Mouse (Mus musculus): ENCODE results near the gene Ldlrad3.

Gene Ldlrad3

GRCm38 (mm10) chr2:101966017-101966416 is 220.2 kb downstream of the Ldlrad3 start:
- DNase-seq (ENCODE audit: low read depth, low spot score) = no peak

GRCm38 (mm10) chr2:101965515-101965914 is 220.7 kb downstream of the Ldlrad3 start:
- no peak for DNase-seq (ENCODE audit: low read depth, low spot score)

- no peak for DNase-seq (ENCODE audit: low read depth, low spot score)
These were observed 222.8 kb downstream of the Ldlrad3 start for GRCm38 (mm10) chr2:101963367-101963766.

- DNase-seq (ENCODE audit: low read depth, low spot score) = no peak
These were observed 223.8 kb downstream of the Ldlrad3 start for GRCm38 (mm10) chr2:101962349-101962748.

GRCm38 (mm10) chr2:101961391-101961790 is 224.8 kb downstream of the Ldlrad3 start:
- no peak for DNase-seq (ENCODE audit: low read depth, low spot score)

GRCm38 (mm10) chr2:101960658-101961057 is 225.5 kb downstream of the Ldlrad3 start:
- DNase-seq (ENCODE audit: low read depth, low spot score) = no peak

GRCm38 (mm10) chr2:101956125-101956524 is 230.1 kb downstream of the Ldlrad3 start:
- no peak for DNase-seq (ENCODE audit: low read depth, low spot score)

DNA sequence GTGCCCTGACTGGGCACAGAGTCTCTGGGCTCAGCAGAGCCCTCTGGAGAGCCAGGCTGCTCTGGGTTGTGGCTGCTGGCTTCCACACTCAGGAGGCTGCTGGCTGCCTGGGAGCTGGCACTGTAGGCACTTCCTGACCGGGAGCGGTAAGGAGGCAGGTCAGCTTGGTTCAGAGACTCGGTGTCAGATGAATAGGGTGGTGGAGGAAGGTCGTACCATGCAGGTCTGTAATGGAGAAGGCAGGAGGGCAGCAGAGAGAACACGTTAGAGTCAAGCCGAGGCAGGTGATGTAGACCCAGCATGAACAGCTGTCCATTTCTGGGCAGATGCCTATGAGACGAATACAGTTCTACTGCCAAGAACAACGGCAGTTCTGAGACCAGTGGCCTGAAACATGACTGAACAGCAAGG is 233.2 kb downstream of the Ldlrad3 start:
- DNase-seq (ENCODE audit: low read depth, low spot score) = no peak

GRCm38 (mm10) chr2:101950716-101951520 is 235.3 kb downstream of the Ldlrad3 start:
- DNase-seq (ENCODE audit: low read depth, low spot score) = no peak

DNA sequence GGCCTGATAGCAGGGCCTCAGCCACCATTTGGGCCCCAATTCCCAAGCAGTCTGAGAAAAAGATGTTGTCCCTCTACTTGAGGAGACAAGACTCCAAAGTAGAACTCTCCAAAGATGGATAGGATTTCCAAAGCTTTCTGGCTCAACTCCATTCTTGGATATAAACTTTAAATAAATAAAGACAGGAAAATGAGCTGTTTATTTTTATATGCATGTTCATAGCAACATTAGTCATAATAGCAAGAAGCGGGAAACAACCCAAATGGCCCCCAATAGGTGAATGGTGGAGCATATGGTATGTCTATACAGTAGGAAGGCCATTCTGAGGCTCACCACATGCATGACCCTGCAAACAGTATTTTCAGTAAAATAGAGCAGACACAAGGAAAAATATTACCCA is 251.2 kb downstream of the Ldlrad3 start:
- no peak for DNase-seq (ENCODE audit: low read depth, low spot score)

- DNase-seq (ENCODE audit: low read depth, low spot score) = no peak
These were observed 252.9 kb downstream of the Ldlrad3 start for GRCm38 (mm10) chr2:101933301-101933700.

GRCm38 (mm10) chr2:101932169-101932936 is 253.8 kb downstream of the Ldlrad3 start:
- no peak for DNase-seq (ENCODE audit: low read depth, low spot score)

DNA sequence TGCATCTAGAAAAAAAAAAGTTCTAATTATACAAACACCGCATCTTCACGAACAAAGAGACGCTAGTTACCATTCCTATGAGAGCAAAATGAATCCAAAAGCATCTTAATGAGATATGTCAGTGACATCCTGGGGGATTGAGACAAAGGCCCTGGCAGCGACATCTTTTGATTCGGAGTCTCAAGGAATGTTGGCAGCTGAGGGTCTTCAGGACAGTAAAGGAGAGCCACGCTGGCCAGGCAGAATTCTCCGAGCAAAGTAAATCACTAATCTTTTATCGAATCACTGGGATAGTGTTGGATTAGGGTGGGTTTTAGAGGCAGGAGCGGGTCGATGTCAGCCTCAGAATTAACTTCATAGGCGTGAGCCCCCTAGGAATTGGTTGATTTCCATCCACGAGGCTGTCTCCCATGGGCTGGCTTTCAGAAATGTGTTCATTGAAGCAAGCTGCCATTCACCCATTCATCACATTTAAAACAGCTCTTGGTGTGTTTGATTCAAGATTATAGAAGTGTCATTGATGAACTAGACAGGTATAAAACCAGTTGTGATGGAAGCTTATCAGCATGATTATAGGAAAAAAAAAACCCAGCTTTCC is 260.5 kb downstream of the Ldlrad3 start:
- no peak for DNase-seq (ENCODE audit: low read depth, low spot score)

- DNase-seq (ENCODE audit: low read depth, low spot score) = no peak
These were observed 261.0 kb downstream of the Ldlrad3 start for GRCm38 (mm10) chr2:101925183-101925582.

DNA sequence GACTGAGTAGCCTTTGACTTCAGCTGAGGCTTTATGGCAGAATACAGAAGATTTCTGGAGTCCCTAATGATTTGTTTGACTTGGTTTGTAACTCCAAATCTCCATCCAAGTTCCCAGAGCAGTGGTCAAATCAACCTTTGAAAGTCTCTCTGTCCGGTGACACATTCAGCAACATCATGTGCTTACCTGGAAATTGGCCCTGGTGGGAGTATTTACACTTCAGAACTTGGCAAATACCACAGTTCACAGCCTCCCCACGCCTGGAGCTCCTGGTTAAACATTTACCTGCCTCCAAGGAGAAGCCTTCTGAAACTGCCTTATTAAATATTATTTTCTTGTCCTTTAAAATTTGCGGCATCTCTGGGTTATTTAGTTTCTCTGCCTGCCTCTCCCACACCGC is 263.0 kb downstream of the Ldlrad3 start:
- DNase-seq (ENCODE audit: low read depth, low spot score) = no peak

DNA sequence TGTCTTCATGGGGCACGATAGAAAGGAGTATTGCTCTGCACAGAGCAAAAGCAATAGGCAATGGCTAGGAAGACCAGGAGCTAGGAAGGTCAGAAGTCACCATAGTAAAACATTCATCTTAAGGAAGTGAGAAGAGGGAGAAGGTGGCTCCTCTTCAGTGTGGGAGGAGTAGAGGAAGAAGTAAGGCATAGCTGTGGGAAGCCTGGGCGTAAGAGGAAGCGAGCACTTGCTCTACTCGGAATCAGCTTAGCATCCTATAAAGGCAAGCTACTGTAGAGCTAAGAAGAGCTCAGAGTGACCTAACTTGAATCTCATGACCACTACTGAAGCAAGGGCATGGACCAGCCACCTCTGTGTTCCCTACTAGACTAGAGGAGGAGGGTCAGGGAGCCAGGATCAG is 263.9 kb downstream of the Ldlrad3 start:
- no peak for DNase-seq (ENCODE audit: low read depth, low spot score)

- no peak for DNase-seq (ENCODE audit: low read depth, low spot score)
These were observed 266.0 kb downstream of the Ldlrad3 start for GRCm38 (mm10) chr2:101920136-101920554.

DNA sequence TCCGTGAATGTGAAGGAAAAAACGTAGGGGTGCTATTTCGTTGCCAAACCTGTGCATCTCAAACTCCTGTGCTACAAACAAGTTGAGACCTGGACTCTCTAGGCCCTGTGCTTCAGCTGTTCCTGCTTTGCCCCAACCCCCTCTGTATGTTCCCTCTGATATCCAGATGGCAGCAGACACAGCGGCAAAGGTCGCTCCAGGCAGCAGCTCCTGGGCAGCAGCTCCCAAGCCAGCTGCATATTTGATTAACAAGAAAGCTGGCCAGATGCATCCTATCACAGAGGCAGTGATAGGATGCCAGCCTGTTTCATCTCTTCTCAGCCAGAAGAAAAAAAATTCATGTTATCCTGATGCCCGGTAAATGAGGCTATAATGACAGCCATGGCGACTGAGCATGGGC is 267.7 kb downstream of the Ldlrad3 start:
- no peak for DNase-seq (ENCODE audit: low read depth, low spot score)

DNA sequence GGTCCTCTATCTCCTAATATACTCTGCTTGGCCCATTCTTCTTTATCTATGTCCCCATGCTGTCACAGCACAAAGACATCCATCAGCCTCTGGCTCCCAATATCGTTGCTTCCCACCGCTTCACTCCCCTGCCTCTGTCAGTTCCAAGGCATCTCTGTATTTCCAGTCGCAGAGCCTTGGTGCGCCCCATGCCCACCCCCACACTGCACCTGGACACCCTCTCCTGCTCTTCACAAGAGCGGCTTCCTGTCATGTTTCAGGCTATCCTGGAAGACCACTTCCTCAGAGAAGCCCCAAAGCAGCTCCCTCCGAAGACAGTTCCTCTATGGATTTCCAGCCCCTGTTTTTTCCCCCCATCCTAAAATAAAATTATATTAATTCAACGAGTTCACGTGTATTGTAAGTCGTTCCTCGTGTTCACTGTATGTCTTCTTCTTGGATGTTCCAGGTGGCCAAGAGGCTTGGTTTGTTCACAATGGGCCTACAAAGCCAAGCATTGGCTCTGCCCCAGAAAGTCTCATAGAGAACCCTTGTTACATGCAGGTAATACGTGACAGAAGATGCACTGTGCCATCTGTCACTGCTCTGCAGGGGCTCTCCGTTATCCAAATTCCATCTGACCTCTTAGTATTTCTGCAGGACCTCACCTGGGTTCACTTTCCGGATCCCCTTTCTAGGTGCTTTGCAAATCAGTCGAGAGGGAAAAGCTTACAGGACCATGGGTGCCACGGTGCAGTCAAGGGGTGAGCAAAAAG is 276.7 kb downstream of the Ldlrad3 start:
- DNase-seq (ENCODE audit: low read depth, low spot score) = no peak

GRCm38 (mm10) chr2:101908773-101909172 is 277.4 kb downstream of the Ldlrad3 start:
- DNase-seq (ENCODE audit: low read depth, low spot score) = no peak

- DNase-seq (ENCODE audit: low read depth, low spot score) = no peak
These were observed 278.7 kb downstream of the Ldlrad3 start for GRCm38 (mm10) chr2:101907386-101908022.

Measured in embryo, embryonic 11.5 days (tissue).